Mouse (Mus musculus) E14TG2a.4 (cell line): Measurements from ENCODE around the gene Utp3.
A peak's percentile ranks its signal among the peaks of the same experiment; 100 is the strongest.

Source experiments
- H3K27me3 ChIP-seq: 2 replicates; pipeline ENCODE4 v1.6.1; 2014; ENCODE audit warnings: low read length, control low read depth; ENCODE audit not compliant: insufficient read depth
- H3K36me3 ChIP-seq: 2 replicates; pipeline ENCODE4 v1.6.1; 2014; ENCODE audit warnings: low read length, control low read depth; ENCODE audit not compliant: insufficient read depth
- H3K4me1 ChIP-seq: replicated peaks from 2 replicates; pipeline ENCODE4 v1.6.1; 2014; ENCODE audit warnings: low read depth, low read length, control low read depth
- H3K4me3 ChIP-seq: replicated peaks from 2 replicates; pipeline ENCODE4 v1.5.1; 2014; ENCODE audit warnings: mild to moderate bottlenecking, low read length
- H3K9me3 ChIP-seq: 2 replicates; pipeline ENCODE4 v1.6.1; 2014; ENCODE audit warnings: low read length, control low read depth
- CTCF ChIP-seq: conservative IDR thresholded peaks from 2 replicates; pipeline ENCODE4 v1.5.1; 2014; ENCODE audit warnings: low read length
- NANOG ChIP-seq: IDR thresholded peaks from 2 replicates; pipeline ENCODE4 v1.6.1; 2014; ENCODE audit warnings: borderline replicate concordance, low read length, mixed read lengths
- POU5F1 ChIP-seq: IDR thresholded peaks from 2 replicates; pipeline ENCODE4 v1.6.1; 2014; ENCODE audit warnings: low read length, borderline replicate concordance

The Utp3 gene

GRCm38 (mm10) chr5:88566034-88566841 lies 12.0 kb downstream of the Utp3 start:
- Histone ChIP-seq H3K9me3 (no peaks in the 10 kb centered on the region), H3K36me3 (peaks cover 7% of the 10 kb centered on the region), H3K27me3 (peaks cover 6% of the 10 kb centered on the region; the same call in 1 of the 2 replicates), H3K4me1 (peaks cover 51% of the 10 kb centered on the region), H3K4me3 (peak overlapping the region; percentile 94)
- TF ChIP-seq NANOG = no peak
- no peak for TF ChIP-seq CTCF
- TF ChIP-seq POU5F1 = no peak

GRCm38 (mm10) chr5:88569541-88569940 lies 15.3 kb downstream of the Utp3 start:
- peaks cover 7% of the 10 kb centered on the region for H3K36me3 ChIP-seq
- H3K9me3 ChIP-seq = no peaks in the 10 kb centered on the region
- TF ChIP-seq POU5F1 = no peak
- no peak for TF ChIP-seq CTCF
- TF ChIP-seq NANOG = no peak
- H3K4me1 ChIP-seq = peaks cover 65% of the 10 kb centered on the region
- peaks cover 6% of the 10 kb centered on the region; the same call in 1 of the 2 replicates for H3K27me3 ChIP-seq
- no peak overlapping the region for H3K4me3 ChIP-seq

DNA sequence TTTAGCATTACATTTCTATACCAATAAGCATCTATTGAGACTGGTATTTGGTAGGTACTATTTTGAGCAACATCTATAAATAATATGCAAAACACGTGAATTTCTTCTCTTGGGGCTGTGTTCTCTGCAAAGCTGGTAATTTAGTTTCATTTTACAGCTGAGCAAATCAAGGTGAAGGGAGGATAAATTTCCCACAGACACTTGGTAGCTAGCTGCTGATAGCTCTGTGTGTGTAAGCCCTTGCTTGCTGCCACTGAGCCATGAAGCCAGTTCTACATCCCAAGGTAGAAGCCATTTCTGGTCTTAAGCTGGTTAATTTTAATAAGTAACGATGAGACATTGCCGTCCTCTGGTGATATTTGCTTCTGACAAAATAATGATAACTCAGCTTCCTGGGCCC lies 20.6 kb downstream of the Utp3 start:
- H3K9me3 ChIP-seq = no peaks in the 10 kb centered on the region
- peaks cover 59% of the 10 kb centered on the region for H3K4me1 ChIP-seq
- H3K4me3 ChIP-seq = no peak overlapping the region
- TF ChIP-seq NANOG (no peak), POU5F1 (no peak), CTCF (no peak)
- H3K36me3 ChIP-seq = peaks cover 9% of the 10 kb centered on the region
- no peaks in the 10 kb centered on the region for H3K27me3 ChIP-seq

- no peaks in the 10 kb centered on the region for H3K27me3 ChIP-seq
- no peak overlapping the region; the same call in 1 of the 2 replicates for H3K4me3 ChIP-seq
- no peak for TF ChIP-seq POU5F1
- TF ChIP-seq NANOG = no peak
- TF ChIP-seq CTCF = no peak
- H3K36me3 ChIP-seq = peaks cover 4% of the 10 kb centered on the region
- H3K4me1 ChIP-seq = peaks cover 57% of the 10 kb centered on the region
- H3K9me3 ChIP-seq = no peaks in the 10 kb centered on the region
Measured at GRCm38 (mm10) chr5:88575506-88576338, 21.5 kb downstream of the Utp3 start.

DNA sequence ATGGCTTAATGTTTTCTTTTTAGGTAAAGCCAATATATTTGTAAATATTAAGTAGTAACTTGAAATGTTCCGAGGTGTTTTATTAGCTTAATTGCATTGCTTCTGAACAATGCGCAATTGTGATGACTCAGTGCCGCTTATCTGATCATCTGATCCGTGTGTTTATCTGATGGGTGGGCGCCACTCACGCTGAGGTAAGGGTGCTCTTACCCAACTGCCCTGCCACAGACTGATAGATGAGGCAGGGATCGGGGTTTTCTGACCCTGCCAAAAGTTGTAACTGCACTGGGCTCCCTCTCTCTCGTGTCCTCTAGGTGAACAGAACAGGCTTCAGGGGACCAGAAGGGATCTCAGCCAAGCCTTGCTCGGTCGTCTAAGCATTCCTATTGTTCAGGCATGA lies 26.4 kb downstream of the Utp3 start:
- H3K27me3 ChIP-seq = no peaks in the 10 kb centered on the region
- peaks cover 9% of the 10 kb centered on the region for H3K36me3 ChIP-seq
- no peaks in the 10 kb centered on the region for H3K9me3 ChIP-seq
- H3K4me1 ChIP-seq = peaks cover 54% of the 10 kb centered on the region
- no peak overlapping the region for H3K4me3 ChIP-seq
- TF ChIP-seq POU5F1 (no peak), CTCF (no peak), NANOG (no peak)

DNA sequence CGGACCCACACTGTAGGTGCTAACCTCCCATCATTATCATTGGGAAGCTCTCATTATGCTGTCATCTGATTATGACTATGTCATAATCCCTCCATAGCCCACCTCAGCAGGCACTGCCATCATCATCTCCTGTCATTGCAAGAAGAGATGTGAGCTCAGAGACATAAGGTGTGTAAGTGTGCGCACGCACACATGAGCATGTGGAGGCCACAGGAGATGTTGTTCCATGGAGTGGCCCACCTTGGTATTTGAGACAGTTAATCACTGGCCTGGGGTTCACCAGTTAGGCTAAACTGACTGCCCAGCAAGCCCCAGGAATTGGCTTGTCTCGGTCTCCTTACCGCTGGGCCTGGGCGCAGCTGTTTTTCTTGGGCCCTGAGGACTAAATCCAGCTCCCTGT lies 27.1 kb downstream of the Utp3 start:
- H3K27me3 ChIP-seq = no peaks in the 10 kb centered on the region
- peak overlapping the region; percentile 26; the same call in 1 of the 2 replicates for H3K4me3 ChIP-seq
- H3K4me1 ChIP-seq = peaks cover 52% of the 10 kb centered on the region
- H3K36me3 ChIP-seq = peaks cover 11% of the 10 kb centered on the region
- no peak for TF ChIP-seq CTCF
- TF ChIP-seq NANOG = no peak
- no peak for TF ChIP-seq POU5F1
- H3K9me3 ChIP-seq = no peaks in the 10 kb centered on the region

GRCm38 (mm10) chr5:88583271-88584031 lies 29.2 kb downstream of the Utp3 start:
- H3K27me3 ChIP-seq = no peaks in the 10 kb centered on the region
- H3K4me1 ChIP-seq = peaks cover 66% of the 10 kb centered on the region
- peak overlapping the region; percentile 73 for H3K4me3 ChIP-seq
- H3K9me3 ChIP-seq = no peaks in the 10 kb centered on the region
- peaks cover 15% of the 10 kb centered on the region for H3K36me3 ChIP-seq
- no peak for TF ChIP-seq CTCF

DNA sequence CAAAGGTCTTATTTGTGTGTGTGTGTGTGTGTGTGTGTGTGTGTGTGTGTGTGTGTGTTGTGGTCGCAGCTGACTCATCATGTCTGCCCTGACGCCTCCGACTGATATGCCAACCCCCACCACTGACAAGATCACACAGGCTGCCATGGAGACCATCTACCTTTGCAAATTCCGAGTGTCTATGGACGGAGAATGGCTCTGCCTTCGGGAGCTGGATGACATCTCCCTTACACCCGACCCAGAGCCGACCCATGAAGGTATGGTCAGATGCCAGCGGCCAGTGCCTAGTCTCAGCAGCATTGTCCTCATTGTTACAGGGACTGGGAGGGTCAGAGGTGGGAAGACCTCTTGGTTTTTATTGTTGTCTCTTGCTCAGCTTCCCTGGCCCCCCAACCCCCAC lies 29.8 kb downstream of the Utp3 start:
- no peaks in the 10 kb centered on the region for H3K27me3 ChIP-seq
- peak overlapping the region; percentile 73 for H3K4me3 ChIP-seq
- H3K36me3 ChIP-seq = peaks cover 20% of the 10 kb centered on the region
- no peak for TF ChIP-seq POU5F1
- TF ChIP-seq CTCF = no peak
- no peak for TF ChIP-seq NANOG
- no peaks in the 10 kb centered on the region for H3K9me3 ChIP-seq
- H3K4me1 ChIP-seq = peaks cover 72% of the 10 kb centered on the region
